Mouse (Mus musculus): ENCODE measurements around the gene Coq7. TPM values are rescaled to one million over a fixed set of nuclear protein-coding genes. Genes with fewer than 3 reads are reported as not detected.

The Coq7 gene
- 54.1 and 59.3 TPM in 2 replicates for polyA plus RNA-seq (2012; rRNA removed)

DNA sequence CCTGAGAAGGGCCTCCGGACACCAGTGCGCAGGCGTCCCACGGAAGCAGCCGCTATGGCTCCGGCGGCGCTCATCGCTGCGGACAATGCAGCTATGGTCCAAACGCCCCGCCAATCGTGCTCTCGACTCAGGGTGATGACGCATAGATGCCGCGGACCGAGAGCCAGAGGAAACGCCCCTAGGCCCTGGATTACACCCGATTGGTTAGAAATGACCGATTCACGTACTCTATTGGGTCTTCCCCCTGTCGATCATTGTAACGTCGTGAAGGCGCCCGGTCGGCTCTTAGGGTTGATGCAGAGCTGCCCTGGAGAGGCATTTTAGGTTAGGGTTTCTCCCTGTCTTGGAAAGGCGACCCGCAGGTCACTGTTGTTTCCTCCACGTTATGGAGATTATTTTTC is at the start of gene Coq7:
Gene Coq7 (minus strand): TSS at position 179 of the 401 bp plus-strand sequence.
- WGBS, result under 1% methylated on average over 31 of the region's 31 CpGs
- peak; percentile 99 for DNase-seq (ENCODE audit: low read depth, low spot score)

DNA sequence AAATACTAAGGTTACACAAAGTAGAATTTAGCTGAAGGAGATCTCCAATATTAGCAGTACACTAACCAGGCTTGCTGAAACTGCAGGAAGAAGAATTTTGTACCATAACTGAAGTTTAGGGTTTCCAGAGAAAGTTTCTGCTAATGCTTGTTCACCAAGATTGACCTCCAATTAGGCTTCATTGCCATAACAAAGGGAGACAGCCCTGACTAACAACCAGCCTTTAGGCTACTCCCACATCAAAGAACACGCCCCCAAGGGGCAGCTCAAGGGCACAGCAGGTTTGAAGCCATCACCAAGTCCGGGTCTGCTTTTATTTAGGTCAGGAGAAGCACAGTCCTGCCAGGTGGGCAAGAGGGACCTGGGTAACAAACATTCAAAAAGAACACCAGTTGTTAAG is 46.8 kb upstream of the Coq7 start:
- no peak for DNase-seq (ENCODE audit: low read depth, low spot score)
- WGBS, result 82% methylated on average over 2 of the region's 2 CpGs

DNA sequence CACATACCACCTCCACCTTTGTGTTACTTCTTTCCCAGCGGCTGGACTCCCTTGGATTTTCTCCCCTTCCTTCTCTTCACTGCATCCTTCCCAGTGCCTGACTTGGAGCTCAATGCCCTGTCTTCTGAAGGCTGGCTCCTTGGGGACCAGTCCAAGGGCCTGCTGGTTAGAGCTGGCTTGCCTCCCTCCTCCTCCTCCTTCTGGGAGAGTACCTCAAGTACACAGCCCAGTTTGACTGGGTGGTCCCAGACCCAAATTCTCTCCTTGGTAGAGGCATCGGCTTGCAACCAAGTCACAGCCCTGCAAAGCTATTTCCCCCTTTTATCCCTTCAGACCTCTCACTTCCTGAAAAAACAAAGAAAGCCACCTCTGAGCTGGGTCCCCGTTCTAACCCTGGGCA is 45.1 kb upstream of the Coq7 start:
- WGBS, result 83% methylated on average over 3 of the region's 3 CpGs
- no peak for DNase-seq (ENCODE audit: low read depth, low spot score)

DNA sequence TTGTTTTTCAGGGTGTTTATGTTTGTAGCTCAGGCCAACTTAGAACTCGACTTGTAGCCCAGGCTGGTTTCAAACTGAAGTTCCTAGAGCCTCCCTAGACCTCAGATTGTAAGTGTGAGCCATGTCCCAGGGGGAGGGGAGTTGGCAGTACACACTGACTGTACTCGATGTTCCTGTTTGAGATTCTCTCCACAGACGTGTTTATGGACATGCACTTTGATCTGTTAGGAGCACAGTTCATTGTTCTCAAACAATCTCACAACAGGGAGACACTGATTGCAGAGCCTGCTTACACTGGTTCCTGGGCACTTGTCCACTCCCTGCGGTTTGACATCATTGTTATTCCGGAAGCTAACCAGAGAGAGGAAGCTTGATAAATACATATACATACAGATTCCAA is 38.9 kb upstream of the Coq7 start:
- WGBS, result 16% methylated on average over 5 of the region's 5 CpGs
- DNase-seq (ENCODE audit: low read depth, low spot score), result peak; percentile 88

DNA sequence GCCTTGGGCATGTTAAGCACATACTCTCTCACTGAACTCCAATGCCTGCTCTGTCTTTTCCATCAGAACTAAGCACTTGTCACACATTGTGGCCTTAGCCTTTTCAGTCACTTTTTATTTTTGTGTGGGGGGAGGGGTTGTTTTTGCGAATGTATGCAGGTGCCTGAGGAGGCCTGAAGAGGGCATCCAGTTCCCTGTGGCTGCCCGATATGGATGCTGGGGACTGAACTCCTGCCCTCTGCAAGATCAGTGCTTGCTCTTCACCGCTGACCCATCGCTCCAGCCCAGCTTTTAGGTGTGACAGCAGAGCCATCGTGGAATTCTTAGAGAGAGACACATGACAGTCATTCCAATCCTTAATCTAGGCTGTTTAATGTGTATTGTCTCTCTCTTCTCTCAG is 38.2 kb upstream of the Coq7 start:
- no peak for DNase-seq (ENCODE audit: low read depth, low spot score)
- WGBS, result 70% methylated on average over 5 of the region's 5 CpGs

DNA sequence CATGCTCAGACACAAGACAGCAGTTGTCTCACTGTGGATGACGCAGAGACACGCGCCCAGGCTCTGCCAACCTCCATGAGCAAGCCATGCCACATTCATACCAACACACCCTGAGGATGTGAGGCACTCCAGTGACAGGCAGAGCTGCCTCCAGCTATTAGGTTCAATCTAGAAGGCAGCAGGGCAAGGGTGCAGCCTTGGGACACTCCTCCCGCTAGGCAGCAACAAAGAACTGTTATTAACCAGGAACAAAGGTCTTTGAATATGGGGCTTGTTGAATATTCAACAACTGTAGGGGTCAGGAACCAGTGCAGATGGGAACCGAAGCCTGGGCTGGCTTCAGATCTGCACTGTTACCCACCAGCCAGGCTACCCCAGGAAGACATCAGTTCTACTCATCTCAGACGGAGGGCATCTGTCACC is 36.0 kb upstream of the Coq7 start:
- WGBS, result 39% methylated on average over 6 of the region's 6 CpGs
- DNase-seq (ENCODE audit: low read depth, low spot score), result no peak

DNA sequence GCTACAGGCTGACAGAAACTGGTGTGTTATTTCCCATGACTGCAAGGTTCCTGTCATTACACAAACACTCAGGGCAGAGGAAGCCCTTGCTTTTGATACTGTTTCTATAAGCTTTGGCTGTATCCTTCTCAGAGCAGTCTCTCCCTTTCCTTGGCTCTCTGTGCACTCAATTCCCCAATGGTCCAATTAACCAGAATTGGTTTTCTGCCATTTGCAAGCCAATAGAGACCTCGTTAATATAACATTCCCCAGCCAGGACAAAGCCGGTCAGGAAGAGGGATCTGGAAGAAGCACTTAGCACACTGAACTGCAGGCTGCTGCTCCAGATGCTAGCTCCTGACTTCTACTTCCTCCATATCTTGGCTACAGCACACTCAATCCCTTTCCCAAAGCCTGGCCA is 21.1 kb upstream of the Coq7 start:
- DNase-seq (ENCODE audit: low read depth, low spot score), result no peak
- 79% methylated on average over 2 of the region's 2 CpGs for WGBS

DNA sequence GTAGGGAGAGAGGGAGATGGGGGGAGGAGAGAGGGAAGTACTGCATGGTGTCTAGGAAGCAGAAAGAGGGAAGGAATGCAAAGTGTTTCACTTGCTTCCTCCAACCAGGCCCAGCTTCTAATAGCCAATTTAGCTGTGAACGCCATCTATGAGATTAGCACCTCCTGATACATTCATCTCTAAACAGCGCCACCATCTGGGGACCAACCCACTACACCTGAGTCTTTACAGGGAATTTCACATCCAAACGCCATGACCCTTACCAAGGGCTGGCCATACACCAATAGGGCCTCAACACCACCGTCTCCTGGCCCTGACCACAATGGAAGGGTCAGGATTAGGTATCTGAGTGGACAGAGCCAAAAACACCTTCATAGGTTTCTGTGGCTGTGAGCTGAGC is 20.7 kb upstream of the Coq7 start:
- DNase-seq (ENCODE audit: low read depth, low spot score), result no peak
- whole genome bisulfite sequencing, result 81% methylated on average over 4 of the region's 4 CpGs

DNA sequence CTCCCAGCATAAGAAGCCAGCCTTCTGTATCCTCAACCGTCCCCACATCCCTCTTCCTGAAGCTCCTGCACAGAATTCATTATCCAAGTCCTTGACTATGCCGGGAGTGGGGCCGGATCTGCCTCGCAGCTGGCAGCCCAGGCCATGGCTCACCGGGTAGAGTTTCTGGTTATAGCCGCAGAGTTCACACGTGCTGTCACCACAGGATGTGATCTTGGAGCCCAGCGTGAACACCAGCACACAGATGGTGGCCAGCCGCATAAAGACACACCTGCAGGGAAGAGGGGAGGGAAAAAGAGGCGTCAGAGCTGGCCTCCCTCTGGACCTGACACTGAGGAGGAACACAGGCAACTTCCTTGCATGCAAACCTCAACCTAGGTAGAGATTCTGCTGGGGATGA is 14.3 kb upstream of the Coq7 start:
- DNase-seq (ENCODE audit: low read depth, low spot score), result no peak
- 84% methylated on average over 10 of the region's 10 CpGs for WGBS

DNA sequence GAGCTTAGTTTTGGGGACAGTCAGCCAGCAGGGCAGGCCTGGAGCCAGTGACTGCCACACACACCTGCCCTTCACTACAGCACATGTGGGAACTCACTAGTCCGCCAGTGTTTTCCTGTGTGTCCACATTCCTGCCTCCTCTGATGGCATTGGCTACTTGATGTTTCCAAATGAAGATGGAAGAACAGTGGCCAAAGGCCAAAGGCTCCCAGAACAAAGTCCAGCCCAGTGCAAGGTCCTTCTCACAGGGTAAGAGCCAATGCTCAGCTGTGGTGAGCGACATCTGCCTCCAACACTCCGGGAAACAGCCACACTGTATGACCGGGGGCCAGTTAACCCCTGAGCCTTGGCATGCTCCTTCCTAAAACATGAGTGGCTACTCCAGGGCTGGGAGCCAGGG is 11.0 kb upstream of the Coq7 start:
- no peak for DNase-seq (ENCODE audit: low read depth, low spot score)

DNA sequence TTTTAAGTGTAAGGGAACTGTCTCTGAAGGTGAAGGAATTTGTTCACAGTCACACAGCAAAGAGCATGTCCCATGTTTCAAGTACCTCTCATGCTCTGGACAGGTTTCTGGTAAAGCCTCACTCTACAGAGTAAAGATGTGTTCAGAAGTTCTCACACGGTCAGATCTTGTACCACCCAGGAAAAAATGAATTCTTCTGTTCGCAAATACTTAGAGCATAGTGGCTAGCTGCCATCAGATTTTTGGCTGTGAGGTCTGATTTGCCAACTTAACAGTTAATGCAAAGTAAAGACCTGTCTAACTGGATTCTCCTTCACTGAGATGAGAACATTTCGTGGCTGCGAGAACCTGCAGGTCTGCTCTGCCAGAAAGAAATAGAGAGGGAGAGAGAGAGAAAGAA is 1.9 kb upstream of the Coq7 start:
- no peak for DNase-seq (ENCODE audit: low read depth, low spot score)
- WGBS, result 73% methylated on average over 4 of the region's 4 CpGs

More for the DNA sequence above, 11.0 kb upstream of the Coq7 start:
- WGBS, result 81% methylated on average over 4 of the region's 4 CpGs

DNA sequence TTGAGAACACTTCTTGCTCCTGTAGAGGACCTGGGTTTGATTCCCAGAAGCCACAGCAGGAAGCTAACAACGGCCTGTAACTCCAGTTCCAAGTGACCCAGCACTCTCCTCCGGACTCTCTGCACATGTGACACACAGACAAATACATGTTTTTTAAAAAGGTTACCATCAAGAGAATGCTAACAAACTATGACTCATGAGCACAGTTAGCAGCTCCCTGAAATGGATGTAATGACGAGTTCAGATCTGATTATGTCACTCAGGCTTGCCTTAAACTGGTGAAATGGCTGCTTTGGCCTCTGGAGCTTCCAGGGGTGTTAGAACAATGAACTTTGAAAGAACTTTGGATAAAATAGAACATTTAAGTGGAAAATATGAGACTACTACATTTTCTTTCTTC is 1.2 kb upstream of the Coq7 start:
- WGBS, result 71% methylated on average over 3 of the region's 3 CpGs
- no peak for DNase-seq (ENCODE audit: low read depth, low spot score)

DNA sequence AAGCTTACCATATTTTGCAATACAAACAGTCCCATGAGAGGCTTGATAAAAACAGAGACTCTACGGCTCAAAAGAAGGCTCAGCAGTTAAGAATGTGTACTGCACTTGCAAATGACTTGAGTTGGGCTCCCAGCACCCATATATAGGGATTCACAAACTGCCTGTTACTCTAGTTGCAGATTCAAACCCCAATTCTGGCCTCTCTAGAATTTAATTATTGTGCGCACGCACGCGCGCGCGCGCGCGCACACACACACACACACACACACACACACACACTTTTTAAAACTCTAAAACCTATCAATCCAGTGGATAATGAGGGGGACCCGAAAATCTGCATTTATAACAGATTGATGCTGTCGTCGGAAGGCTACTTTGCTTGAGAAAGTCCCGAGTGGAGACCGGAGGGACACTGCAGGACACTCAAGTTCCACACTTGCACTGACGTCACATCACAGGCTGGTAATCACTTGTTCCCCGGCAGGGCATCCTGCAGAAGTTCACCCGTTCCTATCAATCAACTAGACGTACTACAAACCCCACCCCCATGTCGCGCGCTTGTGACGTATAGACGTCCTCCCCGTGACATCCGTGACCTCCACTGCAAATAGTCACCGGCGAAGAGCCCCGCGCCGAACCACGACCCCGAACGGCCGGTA is 508 bp downstream of the Coq7 start:
- WGBS, result under 1% methylated on average over 36 of the region's 36 CpGs
- peak; percentile 85 for DNase-seq (ENCODE audit: low read depth, low spot score)

DNA sequence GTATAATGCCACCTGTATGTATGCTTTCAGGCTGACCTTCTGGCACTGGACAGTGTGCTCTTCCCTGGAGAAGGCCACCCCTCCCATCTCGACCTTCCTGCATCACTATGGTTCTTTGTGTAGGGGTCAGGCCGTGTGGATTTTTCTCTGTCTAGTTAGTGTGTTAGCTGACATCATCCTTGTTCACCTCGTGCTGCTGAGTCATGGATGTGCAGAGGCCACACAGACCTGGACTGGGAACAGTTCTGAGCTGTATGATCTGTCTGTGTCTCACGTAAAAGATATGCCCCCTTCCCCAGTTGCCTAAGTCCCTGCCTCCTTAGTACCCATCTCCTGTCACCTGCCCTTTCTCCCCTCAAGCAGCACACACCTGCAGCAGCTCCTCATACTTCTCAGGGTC is 6.2 kb downstream of the Coq7 start:
- 79% methylated on average over 4 of the region's 4 CpGs for WGBS
- no peak for DNase-seq (ENCODE audit: low read depth, low spot score)

DNA sequence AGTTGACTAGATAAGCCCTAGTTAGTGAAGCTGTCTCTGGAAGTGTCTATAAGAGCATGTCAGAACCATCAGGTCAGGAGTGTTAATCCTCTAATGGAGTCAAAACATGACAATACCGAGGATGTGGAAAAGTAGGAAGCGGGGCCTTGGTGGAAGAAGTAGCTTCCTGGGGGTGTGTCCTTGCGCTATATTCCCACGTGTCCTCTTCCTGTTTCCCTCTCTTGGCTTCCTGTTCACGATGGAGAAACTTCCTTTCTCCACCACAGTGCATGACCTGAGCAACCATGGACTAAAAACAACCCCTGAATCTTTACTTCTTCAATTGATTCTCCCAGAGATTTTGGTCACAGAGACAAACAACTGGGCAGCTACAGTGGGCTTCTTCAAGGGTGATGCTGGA is 11.1 kb downstream of the Coq7 start:
- no peak for DNase-seq (ENCODE audit: low read depth, low spot score)
- 71% methylated on average over 5 of the region's 5 CpGs for WGBS

DNA sequence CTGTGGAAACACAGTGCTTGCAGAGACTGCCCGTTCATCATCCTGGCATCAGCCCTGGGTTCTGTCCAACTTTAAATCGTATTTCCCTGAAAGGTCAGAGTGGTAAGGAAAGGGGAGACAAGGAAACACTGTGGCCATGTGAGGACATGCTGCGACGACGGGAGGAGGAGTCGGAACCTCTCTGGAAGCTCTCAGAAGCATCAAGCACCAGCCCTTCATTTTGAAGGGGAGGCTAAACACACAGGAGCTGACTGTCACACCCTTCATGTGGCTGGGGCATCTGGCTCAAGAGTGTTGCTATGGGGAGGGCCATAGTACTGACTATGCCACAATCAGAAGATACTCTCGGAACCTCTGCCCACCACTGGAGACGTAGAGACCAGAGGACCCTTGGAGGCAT is 13.5 kb downstream of the Coq7 start:
- no peak for DNase-seq (ENCODE audit: low read depth, low spot score)
- 69% methylated on average over 8 of the region's 8 CpGs for WGBS

DNA sequence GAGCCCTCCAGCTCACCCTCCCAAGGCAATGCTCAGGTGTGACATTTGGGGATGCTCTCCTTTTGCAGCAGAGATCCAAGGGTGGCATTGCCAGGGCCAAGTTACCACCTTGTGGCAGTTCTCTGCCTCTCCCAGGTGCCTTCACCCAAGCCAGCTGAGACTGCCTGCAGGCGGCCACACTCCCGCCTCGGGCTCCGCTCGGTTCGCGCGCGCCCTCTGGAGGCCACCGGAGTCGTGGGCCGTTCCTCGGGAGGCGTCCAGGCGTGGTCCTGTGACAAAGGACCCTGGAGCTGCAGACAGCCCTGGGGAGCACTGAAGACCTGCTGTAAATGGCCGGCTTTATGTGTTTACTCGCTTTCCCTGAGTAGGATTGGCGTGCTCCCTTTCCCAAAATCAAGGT is 14.5 kb downstream of the Coq7 start:
- DNase-seq (ENCODE audit: low read depth, low spot score), result no peak
- WGBS, result 2% methylated on average over 18 of the region's 18 CpGs

DNA sequence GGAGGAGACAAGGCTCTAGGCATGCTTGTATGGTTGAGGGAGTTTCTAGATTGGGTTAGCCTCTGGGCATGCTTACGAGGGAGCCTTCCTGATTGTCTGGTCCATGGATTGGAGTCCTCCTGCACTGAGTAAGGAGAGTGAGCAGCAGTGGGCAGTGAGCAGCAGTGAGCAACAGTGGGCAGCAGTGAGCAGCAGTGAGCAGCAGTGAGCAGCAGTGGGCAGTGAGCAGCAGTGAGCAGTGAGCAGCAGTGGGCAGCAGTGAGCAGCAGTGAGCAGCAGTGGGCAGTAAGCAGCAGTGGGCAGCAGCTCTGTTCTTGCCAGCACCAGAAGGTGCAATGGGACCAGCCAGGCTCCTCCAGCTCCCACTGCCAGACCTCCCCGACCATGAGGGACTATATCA is 15.3 kb downstream of the Coq7 start:
- 69% methylated on average over 2 of the region's 2 CpGs for WGBS
- no peak for DNase-seq (ENCODE audit: low read depth, low spot score)

DNA sequence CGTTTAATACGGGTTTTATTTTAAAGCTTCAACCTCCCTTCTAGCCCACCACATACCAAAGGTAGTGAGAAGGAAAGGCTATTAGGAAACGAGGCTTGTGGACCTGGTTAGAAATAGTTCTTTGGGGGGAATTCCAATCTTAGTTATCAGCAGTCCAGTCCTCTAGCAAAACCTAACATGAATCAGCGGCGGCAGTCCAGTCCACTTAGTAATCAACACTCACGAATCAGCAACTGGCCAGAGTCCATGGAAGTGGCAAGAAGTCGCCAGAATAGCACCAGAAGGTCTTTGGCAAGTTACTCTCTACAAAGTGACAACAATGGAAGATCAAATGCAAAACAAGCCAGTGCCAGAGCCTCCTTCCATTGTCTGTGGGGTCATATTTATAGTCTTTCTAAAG is 24.6 kb downstream of the Coq7 start:
- DNase-seq (ENCODE audit: low read depth, low spot score), result no peak
- 72% methylated on average over 7 of the region's 7 CpGs for WGBS

DNA sequence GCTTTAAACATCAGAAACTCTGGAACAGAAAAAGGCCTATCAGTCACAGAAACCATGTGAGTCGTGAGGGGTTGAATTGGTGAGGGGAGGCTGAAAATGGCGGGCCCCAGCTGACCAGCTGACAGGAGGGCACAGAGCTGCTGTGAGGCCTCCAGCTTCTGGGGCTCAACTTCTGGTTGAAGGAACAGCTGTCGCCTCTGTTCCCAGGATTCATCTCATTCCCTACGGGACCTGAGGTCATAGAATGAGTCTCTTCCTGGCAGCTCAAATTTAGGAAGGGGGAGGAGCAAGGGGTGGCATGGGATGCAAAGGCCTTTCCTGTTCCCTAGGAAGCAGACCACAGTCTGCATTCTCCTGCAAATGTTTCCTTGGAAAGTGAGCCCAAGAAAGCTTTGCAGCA is 29.3 kb downstream of the Coq7 start:
- DNase-seq (ENCODE audit: low read depth, low spot score), result no peak
- 83% methylated on average over 4 of the region's 4 CpGs for WGBS

DNA sequence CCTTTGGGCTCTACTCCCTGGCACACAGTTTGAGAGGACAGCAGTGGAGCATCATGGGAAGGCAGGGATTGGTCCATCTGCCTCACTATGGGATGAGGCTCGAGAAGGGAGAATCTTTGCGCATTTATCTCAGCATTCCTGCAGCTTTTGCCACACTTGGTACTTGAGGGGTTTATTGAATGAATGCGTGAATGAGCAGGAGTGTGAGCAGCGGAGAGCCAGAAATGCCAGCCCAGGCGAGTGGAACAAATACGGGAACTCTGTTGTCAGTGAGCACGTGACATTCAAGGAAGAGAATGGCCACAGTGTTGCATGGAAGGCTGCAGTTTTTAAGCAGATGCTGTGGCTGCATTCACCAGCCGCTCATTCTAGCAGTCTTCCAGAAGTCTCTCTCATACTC is 30.8 kb downstream of the Coq7 start:
- no peak for DNase-seq (ENCODE audit: low read depth, low spot score)
- WGBS, result 81% methylated on average over 8 of the region's 8 CpGs

DNA sequence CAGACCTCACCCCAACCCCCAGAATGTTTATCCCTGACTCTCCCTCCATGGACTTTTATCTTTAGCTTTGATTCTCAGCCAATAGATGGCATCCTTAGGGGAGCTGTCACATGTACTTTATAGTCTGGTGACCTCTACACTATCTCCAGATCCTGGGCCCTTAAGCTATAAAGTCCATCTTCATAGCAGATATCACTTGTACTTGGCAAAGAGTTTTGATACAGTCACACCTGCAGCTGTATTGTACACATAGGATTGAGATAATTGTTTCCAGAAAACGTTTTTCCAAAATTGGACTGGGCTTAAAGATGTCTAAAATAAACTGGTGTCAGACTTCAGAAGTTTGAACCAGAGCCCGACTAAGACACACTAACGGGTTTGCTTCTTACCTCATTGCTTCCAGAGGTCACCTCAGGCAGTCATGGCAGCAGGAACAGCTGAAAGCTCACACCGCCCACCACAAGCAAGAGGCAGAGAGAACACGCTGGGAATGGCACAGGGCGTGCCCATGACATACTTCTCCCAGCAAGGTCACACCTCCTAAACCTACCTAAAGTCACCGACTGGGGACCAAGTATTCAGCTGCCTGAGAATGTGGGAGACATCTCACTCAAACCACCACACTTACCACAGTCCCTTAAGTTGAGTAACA is 33.2 kb downstream of the Coq7 start:
- WGBS, result 34% methylated on average over 7 of the region's 7 CpGs
- DNase-seq (ENCODE audit: low read depth, low spot score), result no peak

All from large intestine, adult 2 months (tissue).